Mouse (Mus musculus) kidney, adult 18-20 months (tissue): ENCODE measurements around the gene Stat5a.

Experiments used
- DNase-seq: peaks from one replicate; pipeline ENCODE4 v3.0.0; 2021

The Stat5a gene

DNA sequence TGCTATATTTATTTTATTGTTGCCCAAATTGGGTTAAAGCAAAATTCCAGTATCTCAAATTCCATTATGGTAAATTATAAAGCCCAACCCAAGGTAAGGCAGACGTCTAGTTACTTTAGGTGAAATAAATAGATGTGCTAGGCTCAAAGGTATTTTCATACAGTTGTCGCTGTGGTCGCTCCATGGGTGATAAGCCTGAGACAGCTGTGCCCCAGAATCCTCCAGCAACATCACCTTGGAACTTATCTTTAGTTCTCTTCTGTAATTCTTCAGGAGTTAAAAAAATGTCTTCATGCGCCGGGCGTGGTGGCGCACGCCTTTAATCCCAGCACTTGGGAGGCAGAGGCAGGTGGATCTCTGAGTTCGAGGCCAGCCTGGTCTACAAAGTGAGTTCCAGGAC, 20.3 kb upstream of the Stat5a start:
- DNase-seq = no peak

DNA sequence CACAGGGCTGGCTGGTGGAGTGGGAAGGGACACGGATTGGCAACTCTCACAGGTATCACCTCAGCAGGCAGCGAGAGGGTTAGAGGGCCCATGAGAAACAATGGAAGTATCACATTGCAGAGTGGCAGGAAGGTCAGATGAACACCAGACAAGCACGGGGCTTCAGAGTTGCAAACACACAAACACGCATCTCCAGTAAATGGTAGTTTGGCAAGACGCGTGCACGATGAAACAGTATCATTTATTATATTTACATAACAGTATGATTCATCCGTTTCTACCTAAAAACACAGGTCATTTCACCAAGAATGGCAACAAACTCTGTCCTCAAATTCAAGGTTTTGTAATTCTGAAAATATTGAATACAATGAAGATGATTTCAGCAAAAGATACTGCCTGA, 19.6 kb upstream of the Stat5a start:
- no peak for DNase-seq

DNA sequence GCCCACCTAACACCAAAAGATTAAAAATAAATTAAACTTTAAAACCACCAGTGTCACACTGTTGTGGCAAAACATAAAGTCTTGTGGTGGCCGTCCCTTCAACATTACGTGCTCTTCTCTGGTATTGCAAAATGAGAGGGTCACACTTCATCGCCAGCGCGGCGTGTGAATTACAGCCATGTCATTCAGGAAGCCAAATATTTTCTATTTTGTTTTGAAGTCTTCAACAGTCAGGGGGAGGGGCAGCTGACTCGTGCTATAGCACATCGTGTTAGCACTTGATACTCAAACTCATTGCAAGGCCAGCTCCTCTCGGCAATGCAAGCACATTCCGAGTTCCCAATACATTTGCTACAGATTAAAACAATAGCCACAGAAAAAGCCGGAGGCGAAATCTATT, 18.3 kb upstream of the Stat5a start:
- DNase-seq = no peak

DNA sequence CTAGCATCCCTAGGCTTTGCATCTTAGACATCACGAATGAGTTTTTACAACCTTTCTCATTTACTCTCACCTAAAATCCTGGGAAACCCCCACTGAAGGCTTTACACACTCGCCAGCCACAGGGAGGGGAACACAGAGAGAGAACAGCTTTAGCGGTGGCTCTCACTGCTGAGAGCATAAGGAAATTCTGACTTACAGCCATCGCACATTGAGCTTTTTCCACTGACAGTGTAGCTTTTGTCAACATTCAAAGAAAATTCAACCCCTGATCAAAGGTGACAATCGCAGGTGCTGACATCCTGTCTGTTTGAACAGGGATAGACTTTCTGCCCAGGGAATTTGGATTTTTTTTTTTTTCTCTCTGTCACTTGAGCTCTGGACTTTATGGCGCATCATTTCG, 17.1 kb upstream of the Stat5a start:
- DNase-seq = no peak

DNA sequence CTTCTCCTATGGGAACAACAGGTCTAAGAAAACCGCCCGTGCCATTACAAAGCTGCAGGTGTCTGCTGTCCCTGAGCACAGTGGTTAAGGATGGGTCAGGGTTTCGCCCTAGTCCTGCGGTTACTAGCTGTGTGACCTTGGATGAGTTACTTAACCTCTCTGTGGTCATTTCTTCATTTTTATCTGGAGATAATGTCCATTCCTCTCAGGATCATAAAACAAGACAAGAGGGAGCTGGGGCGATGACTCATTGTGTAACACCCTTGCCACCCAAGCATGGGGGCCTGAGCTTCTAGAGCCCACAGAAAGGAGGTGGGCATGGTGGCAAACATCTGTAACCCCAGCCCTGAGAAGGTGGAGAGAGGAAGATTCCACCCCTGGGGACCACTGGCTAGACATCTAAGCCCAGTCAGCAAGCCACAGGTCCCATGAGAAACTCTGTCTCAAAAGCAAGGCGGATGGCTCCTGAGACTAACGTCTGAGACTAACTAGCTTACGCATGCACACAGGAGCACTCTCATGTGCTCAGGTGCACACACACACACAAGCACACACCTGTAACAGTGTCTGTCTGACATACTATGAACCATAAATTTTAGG, 16.0 kb upstream of the Stat5a start:
- DNase-seq = no peak

DNA sequence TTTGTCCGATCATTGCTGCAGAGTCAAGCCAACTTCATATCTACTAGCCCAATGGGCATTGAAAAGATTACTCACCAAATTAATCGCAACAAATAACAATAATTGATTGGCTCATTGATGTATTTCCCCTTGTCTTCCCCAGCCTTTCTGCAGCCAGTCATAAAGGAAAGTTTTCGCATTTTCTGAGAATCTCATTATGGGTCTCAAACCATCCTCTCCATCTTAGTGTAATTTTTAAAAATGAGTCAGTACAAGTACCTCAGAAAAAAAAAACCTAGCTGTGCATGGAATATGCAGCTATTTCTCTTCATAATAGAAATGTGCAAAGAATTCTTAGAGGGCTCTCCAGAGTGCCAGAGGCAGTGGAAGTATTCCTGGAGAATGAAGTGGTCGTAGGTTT, 15.0 kb upstream of the Stat5a start:
- DNase-seq = no peak

DNA sequence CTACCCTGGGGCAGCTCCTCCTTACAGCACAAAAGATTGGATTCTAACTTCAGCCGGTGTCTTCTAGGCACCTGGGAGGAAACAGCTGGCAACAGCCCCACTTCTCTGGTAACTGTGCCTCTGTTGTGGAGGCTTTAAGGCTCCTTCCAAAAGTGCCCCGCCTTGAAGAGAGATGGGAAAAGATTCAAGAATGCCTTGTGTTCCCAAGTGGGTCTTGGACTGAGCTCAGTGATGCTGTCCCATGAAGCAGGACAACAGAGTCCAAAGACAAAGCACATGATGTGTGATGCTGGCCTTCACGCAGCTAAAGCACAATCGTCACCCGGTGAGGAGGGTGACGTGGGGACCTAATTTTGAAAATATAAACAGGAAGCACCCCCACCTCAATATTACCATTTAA, 13.4 kb upstream of the Stat5a start:
- DNase-seq = no peak

DNA sequence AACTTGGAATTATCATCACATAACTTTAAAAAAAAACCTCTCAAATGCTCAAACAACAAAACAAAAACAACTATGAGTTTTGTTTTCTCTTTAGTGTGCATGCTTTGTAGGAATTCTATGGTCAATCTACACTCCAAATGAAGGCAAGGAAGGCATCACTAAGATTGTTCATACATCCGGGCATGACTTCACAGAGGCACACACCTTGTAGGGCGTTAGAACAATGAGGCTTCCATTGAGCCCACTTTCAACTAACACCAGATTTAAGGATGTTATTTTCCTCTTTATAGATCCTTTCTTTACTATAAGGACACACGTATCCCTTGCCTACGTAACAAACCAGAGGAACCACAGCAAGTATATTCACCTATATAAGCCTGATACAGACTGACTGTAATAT, 11.6 kb upstream of the Stat5a start:
- no peak for DNase-seq

DNA sequence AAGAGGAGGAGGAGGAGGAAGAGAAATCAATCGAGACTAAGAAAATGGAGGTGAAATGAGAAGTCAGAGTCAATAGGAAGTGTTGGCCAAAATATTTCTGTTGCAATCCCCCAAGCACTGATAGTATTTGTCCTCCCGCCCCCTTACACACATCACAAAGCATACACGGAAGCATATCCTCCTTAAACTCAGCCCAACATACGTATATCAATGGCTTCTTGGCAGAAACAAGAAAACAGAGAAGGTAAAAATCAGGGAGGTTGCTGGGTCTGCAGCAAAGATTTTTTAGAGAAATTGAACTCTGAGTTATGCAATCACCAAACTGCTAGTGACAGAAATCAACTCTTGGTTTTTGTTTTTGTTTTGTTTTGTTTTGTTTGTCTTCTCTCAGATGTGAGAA, 11.1 kb upstream of the Stat5a start:
- no peak for DNase-seq

DNA sequence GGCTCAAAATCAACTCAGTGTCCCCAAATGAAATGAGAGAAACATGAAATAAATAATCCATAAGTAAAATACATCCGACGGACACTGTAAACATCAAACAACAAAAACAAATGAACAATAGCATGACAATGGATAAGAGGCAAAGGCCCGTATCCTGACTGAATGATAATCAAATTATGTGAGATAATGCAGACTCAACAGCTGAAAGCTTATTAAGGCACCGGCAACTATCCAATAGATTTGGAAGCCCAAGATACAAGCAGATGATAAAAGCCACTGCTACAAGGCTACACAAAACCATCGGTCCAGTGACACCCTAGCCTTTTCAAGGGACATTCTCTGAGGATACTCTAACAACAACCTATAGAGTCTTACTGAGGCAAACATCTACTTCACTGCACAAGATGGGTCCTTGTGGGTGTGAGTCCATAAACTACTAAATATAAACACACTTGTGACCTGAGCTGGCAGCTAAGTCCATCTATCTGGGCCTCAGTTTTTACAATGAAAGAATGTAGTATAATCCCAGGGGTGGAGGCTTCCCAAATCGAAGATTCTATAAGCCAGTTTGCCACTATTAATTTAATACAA, 10.3 kb upstream of the Stat5a start:
- DNase-seq = no peak

DNA sequence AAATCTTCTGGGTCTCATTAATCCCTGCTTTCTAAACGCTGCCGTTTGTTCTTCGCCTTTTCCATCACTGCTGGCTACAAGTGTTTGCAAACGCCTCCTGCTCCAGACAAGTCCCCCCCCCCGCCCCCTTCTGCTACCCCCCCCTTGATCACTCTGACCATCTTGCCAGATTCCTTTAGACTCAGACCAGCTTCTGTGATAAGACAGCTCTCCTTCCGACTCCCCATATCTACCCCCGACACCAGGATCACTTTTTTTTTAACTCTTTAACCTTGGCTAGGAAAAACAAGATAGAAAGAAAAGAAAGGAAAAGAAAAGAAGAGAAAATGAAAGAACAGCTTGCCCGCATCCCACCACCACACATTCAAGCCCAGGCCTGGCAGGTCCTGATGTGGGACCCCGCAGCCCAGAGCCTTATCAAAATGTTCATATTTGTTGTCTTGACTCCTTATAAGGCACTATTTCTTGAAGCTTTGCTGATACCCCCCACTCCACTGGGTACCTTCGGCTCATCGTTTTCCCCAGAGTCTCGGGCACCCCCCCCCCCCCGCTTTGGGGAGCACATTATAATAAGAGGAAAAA, 9.6 kb upstream of the Stat5a start:
- DNase-seq = no peak

DNA sequence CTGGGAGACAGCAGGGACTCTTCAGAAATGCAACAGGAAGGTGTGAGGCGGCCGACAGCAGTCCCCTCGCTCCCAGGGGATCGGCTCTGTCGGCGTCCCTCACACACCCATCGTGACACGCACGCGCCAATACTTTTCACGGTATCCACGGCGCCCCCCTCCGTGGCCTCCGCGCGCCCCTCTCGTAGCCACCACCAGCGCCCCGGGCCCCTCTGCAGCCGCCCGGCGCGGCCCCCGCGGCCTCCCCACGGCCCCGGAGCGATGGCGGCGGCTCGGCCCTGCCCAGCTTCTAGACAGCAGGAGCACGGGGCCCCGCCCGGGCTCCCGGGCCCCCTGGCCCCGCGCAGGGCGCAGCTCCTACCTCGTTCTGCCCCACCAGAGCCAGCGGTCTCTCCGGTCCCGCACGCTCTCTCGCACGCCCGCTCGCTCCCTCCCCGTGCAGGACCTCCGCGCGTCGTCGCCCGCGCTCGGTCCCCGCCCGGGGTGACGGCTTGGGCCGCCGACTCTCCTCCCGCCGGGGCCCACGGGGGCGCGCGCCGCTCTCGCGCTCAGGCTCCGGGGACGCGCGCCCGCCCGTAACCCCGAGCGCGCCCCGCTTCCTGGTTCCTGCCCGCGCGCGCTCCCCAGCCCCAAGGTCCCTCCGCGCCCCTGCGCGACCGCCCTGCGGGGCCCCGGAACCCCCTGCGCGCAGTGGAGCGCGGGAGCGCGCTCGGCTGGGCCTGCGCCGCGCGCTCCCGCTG, 8.9 kb upstream of the Stat5a start, which contains the start of gene Stat5b:
TSS of gene Stat5b (minus strand) at position 687 of the 740 bp plus-strand sequence.
- peak; percentile 85 for DNase-seq

DNA sequence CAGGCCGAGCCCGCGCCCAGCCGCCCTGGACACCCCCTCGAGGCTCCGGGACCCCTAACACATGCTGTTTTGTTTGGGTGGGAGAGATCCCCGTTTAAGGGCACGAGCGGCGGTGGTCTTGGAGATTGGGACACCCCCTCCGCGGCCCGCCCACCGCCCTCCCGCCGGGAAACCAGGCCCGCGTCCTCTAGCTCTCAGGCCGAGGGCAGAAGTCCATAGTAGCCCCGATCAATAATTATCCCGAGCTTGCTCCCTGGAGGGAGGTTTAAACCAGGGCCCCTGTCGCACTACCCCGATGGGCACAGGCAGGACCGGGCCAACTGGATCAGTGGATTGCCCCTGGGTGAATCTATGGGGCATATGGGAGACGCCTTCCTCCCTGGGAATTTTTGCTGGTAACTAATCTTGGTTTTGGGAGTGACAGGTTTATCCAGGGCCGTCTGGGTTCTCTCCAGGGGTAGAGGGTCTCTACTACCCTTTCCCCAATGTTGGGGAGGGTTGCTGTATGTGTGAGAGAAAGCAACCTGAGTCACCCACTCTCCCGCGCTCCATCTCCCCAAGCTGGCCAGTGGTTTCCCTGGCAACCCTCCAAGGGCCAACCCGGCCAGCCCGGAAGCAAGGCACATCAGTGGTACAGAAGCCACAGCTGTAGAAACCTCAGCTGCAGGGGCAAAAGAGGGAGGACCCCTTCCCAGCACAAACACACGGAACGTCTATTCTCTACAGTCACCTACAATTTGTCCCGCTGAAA, 8.2 kb upstream of the Stat5a start:
- DNase-seq = peak; percentile 79

DNA sequence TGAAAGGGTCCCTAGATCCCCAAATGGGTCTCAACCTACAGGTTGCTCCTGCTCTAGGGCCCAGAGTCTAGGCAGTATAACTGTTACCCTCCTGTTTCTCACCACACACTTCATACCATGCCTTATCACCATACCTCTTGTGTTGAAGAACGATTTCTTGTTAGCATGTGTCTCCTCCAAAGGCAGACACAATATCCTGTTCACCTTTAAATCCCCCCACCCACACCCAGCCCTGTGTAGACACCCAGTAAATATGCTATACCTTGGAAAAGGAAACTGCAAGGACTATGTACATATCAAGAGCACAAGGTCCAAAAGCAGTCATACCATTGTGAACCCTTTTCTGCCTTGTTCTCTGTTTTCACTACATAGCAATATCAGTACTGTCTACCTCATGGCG, 7.1 kb upstream of the Stat5a start:
- no peak for DNase-seq

DNA sequence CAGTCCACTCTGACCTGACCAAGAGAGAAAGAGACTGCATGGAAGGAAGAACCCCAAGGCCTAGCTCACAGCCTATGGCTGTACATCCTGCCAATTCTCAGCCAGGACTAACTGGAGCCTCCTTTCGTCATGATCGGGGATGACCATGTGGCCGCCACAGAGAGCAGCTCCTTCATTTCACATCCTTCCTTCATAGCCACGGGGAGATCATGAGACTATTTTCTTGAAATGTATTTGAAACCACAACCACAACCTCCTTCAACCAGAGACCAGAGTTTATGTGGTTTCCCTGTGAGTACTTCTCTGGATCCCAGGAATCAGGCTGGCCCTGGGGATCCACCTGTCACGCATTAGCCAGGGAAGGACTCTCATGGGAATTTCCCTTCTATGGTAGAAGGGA, 6.1 kb upstream of the Stat5a start:
- DNase-seq = no peak

DNA sequence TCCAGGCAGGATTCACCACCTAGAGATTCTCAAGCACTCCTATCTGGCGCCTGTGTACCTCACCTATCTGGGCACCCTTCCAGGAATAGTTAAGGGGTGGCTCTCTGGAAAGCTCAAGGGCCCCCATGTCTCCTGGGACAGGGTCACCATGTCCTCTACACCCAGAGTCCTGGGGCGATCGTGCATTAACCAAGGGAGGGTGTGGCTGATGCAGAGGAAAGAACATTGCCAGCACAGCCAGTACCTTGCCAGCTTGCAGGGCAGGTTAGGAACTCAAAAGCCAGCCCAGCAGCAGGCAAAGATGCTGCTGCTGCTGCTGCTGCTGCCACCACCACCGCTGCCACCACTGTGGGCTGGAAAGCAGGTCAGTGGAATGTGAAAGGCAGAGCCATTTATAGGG, 4.9 kb upstream of the Stat5a start:
- peak; percentile 77 for DNase-seq

DNA sequence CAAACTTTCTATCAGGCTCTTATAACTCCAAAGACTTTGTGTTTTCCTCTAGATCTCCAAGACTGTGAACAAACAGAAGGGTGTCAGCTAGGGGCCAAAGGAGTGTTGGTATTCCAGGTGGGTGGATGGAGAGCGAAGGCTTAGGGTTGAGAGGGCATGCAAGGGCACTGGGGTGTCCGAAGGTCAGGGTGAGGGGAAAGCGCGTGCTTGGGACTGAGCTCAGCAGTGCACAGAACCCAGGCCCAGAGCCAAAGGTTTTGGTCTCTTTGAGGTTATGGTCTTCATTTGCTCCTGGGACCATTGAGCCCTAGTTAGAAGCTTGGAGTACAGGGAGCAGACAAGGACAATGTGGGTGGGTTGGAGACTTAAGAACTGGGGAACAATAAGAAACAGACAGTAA, 4.0 kb upstream of the Stat5a start:
- peak; percentile 60 for DNase-seq

DNA sequence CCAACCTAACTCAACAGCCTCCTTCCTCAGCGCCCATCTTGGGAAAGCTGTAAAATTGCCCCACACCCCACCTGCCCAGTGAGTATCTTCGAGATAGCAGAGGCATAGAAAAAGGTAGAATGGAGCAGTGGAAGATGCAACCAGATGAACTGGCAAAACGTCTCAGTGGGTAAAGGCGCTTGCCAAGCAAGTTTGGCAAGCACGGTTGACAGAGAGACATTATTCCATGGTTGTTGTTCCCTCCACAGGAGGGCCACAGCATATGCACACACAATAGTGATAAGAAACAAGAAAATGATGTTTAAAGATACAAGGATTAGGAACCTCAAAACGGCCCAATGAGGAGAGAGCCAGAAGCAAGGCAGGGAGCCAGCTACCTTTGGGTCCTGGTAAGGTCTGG, 1.2 kb upstream of the Stat5a start:
- no peak for DNase-seq

DNA sequence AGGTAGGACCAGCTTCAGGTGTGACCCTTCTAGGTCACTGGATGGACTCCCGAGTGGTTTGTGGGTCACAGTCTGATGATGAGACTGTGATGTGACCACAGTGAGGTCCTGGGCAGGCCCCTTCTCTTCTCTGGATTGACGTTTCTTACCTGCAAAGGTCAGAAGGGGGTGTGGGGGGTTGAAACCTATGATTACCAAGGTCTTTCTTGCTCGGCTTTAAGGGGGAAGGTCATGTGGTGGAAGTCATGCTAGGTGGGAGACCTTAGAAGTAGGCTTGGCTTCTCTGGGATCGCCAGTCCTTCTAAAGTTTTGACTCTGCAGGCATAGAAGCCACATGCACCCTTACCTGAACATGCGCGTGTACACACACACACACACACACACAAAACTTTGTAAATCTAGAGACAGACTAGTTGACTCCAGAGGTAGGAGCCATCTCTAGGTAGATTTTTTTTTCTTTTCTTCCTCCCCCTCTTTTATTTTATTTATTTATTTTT, 476 bp downstream of the Stat5a start:
- no peak for DNase-seq

DNA sequence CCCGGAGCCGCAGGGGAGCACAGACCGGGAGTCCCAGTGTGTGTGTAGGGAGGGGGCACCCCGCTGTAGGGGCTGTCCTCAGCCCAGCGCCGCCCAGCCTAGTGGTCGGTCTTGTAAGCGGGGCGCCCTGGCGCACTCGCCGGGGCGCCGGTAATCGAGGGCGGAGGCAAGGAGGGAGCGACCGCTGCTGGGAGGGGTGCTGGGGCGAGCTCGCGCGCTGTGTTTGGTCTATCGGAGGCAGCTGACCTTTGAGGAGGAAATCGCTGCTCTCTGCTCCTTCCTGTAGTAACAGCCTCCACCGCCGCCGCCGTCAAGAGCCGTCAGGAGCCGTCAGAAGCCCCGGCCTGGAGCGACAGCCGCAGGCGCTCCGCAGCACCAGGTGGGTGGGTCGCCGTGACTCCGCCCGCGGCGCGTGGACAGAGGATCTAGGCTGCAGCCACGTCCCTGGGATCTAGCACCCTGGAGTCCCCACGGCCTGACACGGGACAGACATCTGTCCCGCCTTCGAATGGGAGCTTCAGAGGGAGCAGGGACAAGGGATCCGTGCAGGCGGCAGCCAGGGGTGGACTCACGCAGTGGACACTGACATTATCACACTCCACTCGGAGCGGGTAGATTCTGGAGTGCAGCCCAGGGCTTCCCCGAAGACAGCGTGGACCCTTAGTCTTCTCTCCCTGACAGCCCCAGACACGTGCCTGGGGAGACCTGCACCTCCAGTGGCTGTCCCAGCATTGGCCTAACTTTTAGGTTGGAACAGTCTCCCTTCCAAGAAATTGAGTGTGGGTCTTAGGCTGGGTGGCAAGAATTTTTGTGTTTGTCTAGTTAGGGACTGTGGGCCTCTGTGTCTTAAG, 1.3 kb downstream of the Stat5a start:
- peak; percentile 87 for DNase-seq

DNA sequence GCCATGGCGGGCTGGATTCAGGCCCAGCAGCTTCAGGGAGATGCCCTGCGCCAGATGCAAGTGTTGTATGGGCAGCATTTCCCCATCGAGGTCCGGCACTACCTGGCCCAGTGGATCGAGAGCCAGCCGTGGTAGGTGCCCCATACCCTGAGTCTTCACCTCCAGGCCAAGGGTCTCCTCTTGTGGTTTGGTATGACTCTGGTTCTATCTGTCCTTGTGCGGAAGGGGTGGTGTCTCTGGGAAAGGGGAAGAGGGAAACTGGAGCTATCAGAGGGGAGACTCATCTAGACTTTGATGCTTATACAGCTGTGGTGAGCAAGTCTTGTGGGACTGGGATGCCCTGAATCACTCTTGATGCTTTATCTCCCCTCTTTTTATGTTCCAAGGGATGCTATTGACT, 2.2 kb downstream of the Stat5a start:
- DNase-seq = no peak

DNA sequence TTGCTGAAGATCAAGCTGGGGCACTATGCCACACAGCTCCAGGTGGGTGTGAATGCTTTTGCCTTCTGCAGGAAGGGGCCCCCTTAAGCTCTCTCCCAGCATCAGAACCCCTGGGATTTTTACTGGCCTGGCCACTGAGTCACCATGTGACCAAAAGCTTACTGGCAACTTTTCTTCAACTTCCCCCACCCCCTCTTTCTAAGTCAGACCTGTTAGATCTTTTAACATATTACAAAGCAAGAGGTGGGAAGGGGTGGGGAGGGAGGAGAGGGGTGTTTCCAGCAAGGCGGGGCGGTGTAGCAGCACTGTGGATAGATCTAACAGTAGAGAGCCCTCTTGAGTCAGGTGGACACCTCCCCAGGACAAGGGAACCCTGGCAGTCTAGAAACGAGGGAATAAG, 2.7 kb downstream of the Stat5a start:
- no peak for DNase-seq
